Mouse (Mus musculus) gastrocnemius, adult 18-20 months (tissue): Measurements from ENCODE around the gene Mrpl14. TPM values are rescaled to one million over a fixed set of nuclear protein-coding genes. Genes with fewer than 3 reads are reported as not detected.

Source experiments
- DNase-seq: peaks from one replicate; pipeline ENCODE4 v3.0.0; 2021; ENCODE audit warnings: low spot score
- total RNA-seq, 2 experiments: library from RNA; stranded (reverse); gene quantifications; 2 replicates each; pipeline ENCODE4 v1.2.3; 2021

The Mrpl14 gene
- total RNA-seq, 2 experiments from 2014 or later = 119 to 165 TPM

DNA sequence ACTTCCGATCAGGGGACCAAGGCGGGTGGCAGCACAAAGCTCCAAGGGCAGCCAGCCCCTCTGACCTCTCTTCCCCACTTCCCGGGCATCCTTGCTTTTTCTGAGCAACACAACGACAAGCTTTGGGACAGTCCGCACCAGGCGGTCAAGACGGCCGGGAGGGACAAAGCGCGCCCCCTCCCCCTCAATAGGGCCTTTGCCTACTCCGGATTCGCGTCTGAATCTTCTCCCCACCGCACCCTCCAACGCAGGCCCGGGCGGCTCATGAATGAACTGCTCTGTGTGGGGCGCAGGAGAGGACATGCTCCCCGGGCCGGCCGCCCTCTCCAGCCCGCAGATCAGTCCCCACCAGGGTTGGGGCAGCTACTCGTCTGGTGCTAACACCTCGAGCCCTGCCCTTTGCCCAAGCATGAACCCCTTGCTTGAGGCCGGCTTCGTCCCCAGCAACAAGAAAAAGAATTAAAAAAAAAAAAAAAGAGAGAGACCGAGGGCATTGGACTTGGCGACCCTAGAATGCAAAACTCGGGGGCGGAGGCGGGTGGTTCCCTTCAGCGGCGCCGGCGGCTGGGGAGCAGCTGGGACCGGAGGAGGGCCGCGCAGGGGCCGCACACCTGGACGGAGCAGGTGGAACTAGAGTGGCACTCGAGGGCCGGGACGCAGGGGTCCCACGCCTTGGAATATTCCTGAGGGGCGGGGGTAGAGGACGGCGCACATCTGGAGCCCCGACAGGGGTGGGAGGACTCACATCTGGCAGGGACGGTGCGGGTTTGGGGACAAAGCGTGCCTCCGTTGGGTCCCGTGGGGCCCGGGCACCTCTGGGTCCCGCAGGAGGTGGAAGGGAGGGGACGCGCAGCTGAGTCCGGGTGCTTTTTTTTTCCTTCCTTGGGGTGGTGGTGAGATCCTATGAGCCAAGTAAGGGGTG is 690 bp upstream of the Mrpl14 start:
- peak; percentile 36 for DNase-seq

DNA sequence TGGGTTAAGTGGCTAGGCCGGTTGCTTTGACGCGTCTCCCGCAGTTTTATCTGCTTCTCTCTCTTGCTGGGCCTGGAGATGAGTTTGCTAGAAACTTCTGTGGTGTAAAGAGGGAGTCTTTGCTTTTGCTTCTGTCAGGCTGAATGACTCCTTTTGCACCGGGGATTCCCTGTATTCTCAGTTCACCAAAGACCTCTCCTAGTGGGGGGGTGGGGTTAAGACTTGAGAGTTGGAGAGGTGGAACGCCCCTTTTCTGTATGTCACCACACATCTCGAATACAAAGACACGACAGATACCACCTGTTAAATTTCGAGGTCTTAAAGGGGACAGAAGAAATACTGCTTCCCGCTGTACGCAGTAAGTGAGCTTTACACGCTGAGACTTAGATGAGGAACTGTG is 594 bp downstream of the Mrpl14 start, which contains the start of gene Tmem63b:
Gene Tmem63b (minus strand): TSS at position 190 of the 400 bp plus-strand sequence.
- DNase-seq = no peak

DNA sequence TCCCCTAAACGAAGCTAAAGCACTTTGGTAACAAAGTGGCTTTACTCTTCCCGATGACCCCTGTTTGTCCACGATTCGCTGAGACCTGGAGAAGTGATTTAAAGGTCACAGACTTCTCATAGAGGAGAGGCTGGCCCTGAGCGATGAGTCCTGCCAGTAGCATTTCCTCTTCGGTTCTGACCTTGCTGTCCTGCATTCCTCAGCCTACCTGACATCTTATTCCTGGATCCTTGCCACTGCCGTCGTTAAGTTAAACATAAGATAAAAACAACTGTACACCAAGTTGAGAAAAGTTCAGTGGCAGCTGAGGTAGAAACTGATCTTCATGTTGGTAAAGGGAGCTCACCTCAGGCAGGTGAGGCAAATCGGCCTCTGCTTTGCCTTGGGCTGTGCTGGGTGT is 3.0 kb downstream of the Mrpl14 start:
- DNase-seq = no peak

DNA sequence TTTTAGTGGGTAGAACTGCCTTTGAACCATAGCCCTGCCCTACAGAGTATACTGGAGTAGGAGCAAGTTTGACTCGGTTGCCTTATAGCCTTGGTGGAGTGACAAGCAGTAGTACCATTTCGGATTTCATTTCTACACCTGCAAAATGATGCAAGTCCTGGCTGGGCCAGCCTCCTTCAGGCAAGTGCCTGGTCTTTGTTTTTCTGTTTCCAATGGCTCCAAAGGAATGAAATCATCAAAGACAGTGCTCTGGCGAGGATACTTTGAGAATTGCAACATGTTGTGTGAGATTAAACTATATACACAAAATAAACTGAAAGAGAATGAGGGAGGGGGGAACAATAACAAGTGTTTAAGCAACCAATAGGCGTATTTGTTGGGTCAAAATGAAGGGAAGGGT is 3.9 kb downstream of the Mrpl14 start:
- no peak for DNase-seq

DNA sequence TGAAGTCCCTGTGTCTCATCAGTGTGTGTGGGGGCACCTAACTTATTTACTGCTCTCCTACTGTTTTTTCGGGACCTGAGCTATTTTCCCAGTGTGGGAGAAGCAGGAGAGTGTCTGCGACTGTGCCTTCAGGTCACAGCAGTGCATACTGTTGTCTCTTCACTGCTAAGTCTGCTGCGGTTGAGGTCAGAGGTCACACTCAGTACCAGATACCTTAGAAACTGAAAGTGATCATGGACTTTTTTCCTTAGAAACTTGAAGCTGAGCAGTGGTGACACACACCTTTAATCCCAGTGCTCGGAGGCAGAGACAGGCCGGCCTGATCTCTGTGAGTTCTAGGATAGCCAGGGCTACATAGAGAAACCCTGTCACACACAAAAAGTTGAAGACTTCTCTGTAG is 6.0 kb downstream of the Mrpl14 start:
- DNase-seq = no peak

DNA sequence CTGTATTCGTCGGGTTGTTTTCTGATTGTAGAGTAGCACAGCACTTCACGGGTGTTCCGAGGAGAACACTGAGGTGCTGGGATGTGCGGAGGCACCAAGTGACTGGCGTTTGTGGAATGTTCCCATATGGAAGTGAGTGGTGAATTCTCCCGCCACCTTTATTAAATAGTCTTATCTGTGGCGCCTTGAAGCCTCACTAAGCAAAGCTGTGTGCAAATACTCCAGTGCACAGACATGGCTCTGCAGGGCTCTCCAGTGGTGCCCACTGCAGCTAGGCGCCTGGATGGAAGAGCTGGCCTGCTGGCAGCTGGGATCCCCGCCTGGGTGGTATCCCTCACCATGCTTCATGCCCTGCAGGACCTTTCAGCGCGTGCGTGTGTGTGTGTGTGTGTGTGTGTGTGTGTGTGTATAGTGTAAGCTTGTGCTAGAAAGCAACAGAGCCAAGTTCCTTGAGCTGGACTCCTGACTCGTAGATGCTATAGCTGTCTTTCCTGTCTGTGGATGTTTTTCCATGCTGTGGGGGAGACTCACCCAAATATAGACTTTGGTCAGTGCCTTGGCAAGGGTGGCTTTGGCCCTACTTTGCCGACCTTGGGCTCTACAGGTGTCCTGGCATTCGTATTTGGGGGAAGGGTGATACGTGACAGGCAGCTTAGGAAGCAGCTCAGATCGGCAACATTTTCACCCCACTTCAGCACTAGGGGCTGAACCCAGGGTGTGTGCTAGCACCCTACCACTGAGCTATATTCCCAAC is 7.9 kb downstream of the Mrpl14 start:
- DNase-seq = peak; percentile 64

DNA sequence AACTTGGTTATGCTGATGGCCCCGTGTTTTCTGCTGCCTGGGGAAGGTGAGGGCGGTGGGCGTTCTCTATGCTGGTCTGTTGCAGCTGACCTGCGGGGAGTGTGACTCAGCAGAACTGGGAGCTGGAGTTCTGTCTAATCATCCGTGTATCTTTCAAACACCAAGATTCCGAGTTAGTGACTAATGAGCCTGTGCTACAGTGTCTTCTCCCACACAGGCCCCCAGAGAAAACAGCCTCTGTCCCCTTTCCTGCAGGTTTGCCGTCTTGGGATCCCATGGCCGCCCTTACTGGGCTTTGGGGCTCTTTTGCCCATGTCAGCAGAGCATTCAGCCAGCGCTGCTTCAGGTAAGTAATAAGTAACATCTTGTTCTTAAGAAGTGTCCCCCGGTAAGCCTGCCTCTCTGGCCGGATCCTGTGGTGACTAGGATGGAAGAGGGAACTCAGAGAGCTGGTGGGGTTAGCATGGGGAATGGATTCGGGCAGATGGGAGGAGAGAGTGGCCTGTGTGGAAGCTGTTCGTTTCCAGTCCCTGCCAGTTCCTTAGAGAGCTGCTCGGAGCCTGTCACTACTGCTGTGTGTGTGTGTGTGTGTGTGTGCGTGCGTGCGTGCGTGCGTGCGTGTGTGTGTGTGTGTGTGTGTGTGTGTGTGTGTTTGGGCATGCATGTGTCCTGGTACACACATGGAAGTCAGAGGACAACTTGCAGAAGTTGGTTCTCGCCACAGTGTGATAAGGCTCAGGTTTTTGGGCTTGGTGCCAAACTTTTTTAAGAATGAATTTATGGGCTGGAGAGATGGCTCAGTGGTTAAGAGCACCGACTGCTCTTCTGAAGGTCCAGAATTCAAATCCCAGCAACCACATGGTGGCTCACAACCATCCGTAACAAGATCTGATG is 9.4 kb downstream of the Mrpl14 start:
- no peak for DNase-seq

DNA sequence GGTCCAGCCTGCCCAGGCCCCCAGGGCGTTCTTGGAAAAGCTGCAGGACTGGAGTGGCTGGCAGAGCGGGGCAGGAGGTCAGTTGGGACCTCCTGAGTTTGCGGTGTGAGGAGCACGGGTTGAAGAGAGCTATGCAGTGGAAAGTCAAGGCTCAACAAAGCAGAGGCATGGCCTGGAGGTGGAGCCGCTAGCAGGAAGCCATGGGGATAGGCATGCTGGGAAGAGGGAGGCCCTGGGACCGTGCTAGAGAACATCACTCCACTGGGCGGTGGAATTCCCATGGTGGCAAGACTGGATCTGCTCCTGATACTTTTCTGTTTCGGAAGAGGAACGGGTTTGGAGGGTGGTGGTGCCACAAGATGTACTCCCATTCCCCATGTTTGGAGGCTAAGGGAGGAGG is 10.9 kb downstream of the Mrpl14 start:
- DNase-seq = no peak

DNA sequence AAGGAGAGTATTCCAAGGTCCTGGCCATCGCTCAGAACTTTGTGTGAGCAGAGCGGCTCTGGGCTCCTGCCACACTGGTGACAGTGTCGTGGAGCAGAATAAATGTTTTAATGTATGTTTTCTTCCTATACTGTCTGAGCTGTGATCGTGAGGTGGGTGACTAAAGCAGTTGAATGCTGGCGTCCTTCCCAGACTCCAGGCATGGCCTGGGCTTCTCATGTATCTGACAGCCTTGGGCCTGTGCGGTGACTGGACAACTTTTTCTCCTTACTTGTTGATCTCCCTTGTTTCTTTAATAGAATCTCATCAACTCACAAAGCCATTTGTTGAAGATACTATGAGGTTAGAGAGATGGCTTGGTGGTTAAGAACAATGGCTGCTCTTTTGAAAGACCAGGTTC is 12.2 kb downstream of the Mrpl14 start:
- no peak for DNase-seq

DNA sequence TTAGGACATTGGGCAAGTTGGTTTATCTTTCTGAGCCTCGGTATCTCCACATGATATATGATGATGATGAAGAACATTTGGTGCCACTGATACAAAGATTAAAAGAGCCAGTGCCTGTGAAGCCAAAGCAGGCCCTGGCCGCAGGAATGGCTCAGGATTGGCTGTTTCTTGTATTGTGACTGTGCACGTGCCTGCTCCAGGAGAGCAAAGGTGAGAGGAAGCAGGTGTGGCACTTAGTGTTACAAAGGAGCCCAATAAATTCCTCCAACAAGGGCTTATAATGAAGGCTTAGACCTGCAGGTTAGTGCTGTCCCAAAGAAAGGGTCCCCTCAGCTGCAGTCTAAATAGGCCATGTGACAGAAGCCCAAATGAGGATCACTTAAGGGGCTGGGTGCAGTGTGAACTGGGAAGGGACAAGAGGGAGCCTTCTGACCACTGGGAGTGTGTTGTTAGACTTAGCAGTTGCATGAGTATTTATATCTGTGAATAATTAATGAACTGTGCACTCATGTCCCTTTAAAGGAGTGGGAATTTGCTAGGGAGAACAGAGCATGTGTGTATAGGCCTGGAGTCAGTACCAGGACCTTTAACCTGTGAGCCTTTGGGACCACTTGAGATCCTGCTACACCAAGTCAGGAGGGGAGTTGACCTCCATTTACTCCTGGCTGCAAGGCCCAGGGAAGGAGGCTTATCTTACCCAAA is 13.1 kb downstream of the Mrpl14 start:
- no peak for DNase-seq

DNA sequence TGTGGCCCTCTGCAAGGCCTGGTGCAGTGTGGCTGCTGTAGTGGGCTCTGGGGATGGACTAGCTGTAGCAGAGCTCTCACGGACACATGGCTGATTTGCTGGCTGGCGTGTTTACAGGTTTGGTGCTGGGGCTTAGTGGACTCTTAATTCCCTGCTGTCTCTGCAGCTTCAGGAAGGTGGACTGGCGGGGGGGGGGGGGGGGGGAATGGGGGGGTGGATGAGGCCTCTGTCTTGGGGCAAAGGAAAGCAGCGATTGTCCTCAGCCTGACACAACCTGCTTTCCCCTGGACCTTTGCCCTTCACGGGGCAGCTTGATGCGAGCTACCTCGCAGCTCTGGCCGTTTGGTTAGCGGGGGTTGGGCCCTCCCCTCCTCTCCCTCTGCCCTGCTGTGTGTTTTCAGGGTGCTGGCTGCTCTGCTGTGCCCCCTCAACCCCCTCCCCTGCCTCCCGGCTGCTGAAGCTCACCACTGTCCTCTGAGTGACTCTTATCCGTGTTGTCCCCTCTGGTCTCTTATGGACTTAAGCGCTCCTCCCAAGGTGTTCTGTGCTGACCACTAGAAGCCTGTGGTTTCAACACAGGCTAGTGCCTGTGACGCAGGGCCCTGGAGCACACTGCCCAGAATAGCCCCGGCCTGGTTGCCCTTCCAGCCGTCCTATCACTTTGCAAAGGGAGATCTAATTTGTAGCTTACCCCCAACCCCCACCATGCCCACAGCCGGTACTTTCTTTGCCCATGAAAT is 14.5 kb downstream of the Mrpl14 start:
- DNase-seq = peak; percentile 85

DNA sequence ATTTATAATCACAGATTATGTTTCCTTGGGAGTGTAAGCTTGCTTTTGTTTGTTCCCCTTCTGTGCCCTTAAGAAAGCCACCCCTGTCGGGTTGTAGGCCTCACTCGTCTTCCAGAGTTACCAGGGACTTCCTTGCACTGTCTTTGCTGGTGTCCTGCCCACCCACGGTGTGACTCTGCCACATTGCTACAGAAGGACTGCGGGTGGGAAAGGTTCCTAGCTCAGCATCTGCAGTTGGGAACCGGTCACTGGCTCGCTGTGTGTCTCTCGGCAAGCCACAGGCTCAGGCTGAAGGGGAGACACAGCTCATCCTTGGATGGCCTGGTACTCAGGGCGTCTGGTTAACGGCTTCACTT is 15.1 kb downstream of the Mrpl14 start:
- DNase-seq = no peak

DNA sequence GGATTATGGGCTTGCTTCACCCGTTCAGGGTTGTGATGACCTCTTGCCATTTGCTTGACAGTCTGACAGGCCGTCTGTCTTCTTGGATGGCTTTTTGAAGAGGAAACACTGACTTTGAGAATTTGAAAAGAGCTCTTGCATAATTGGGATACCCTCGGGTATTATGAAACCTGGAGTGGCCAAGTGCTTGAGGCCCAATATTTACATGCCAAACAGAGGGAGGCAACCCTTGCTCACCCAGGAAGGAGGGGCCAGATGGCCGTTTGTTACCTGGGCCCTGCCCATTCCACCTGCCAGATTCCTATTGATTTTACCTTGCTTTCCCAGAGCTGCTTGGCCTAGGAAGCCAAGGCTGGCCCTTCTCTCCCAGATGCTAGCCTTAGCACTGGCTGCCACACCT is 16.1 kb downstream of the Mrpl14 start:
- no peak for DNase-seq

DNA sequence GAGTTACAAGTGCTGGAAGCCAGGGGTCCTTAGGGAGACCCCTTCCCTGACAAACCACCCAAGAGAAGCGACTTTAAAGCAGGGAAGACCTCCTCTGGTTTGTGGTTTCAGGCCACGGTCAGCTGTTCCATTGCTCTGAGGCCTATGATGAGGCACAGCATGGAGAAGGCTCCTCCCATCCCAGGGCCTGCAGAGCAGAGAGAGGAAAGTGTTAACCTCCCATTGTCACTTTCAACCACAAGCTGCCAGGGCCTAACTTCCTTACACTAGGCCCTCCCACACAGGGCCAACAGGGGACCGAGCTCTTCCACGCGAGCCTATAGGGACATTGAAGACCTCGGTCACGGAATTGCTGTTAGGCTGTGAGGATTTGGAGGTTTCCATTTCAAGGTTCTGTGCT is 17.1 kb downstream of the Mrpl14 start:
- DNase-seq = no peak

DNA sequence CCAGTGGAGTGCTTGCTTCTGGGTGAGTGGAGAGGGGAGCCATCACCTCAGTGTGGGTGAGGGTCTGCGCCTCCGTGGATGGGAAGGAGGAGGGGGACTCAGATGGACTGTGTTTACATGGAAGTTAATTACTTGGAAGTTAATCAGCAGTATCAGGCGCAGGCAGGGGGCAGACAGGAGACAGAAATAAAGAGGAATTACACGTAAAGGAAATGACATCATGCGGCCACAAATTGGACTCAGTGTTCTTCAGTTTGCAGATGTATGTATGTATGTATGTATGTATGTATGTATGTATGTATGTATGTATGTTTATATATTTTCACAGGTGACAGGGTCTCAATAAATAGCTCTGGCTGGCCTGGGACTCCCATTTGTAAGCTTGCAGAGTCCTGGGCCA is 20.7 kb downstream of the Mrpl14 start:
- no peak for DNase-seq

DNA sequence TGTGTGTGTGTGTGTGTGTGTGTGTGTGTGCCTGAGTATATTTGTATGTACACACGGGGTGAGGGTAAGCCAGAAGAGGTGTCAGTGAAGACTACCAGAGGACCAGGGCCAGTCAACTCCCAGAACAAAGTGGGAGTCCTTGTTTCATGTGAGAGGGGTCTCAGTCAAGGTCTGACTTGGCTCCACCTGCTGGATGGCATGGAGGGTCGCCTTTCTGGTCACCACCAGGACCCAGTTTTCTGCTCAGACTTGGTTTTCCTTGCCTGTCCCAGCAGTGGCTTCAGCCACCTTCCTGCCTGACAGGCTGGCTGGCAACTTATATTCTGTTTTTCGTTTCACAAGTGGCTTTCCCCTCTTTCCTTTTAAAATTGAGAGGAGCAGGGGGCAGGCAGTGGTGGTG is 21.3 kb downstream of the Mrpl14 start:
- DNase-seq = no peak

DNA sequence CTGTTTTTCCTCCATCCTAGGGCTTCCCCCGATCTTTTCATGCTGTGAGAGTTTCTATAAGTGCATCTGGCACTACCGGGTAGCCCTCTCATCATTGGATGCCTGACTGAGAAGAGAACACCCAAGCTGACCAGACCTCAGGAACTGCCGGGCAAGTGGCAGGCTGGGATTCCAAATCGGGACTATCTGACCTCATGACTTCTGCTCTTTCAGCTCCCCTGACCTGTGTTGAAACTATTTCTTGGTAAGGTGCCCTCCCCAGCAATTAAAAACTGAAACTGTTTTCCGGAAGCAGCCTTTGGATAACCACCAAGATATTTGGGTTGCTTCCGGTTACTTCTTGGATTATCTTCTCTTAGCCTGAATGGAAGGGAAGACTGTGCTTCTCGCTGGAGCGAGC is 22.1 kb downstream of the Mrpl14 start:
- peak; percentile 67 for DNase-seq

DNA sequence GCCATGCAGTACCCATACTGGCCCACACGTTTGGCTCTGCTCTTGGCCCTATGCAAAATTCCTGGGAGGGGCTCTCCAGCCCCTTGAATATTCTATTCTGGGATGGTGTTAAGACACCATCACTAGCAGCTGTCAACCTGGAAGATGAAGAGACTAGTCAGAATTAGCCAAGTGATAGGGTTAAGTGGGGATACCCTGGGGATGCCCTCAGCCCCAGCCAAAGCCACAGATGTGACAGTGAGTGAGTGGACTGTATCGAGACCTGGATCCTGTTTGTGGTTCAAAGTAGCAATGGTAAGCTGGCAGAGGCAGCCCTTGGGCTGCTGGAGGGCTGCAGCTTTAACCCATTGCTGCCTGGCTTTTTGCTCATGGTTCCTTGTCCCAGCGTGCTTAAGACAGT is 23.7 kb downstream of the Mrpl14 start:
- no peak for DNase-seq

DNA sequence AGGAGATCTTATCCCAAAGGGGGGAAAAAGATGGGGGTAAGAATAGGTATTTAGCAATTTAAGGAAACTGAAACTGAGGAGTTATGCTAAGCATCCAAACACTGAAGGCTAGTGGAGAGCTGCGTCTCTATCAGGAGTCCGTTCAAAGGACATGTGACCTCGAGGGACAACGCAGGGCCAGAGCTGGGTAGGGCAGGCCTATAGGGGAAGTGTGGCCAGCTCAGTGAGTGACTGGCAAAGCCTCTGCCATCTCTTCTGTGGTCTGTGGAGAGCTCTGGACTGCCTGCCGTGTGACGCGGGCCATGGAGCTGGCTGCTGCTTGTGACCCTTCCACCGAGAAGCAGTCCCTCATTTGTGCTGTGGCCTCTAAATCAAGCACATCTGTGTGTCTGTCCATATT is 24.3 kb downstream of the Mrpl14 start:
- DNase-seq = no peak

DNA sequence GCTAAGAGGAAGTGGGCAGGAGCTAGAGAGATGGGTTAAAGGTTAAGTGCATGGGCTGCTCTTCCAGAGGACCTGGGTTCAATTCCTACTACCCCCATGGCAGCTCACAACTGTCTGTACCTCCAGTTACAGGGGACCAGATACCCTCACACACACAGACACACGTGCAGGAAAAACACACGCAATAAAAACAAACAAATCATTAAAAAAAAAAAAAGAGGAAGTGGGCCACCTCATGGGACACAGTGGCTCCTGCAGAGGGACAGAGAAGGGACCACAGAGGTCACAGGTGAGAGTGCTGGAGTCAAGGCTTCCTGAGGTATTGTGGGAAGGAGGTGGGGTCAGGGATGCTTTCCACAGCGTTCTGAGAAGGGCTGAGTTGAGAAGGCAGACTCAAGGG is 25.4 kb downstream of the Mrpl14 start:
- DNase-seq = no peak
